30 mouse cellular contexts compared by ENCODE assay signal in the genomic region with DNA sequence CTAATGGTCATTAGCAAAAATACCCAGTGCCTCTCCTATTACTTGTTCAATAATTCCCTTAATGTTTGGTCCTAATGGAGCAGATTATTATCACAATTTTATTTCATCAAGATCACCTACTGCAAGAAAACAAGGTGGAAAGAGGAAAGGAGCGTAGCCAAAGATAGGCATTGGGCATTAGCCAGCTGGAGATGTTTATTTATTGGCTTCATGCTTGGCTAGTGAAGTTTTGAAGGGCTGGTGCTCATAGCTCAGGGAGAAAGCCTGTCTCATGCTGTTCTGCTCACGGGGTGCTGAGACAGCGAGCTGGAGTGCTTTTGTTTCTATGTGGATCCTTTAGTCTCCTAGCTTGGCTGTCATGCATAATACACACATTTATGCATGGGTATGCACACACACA.
DNase-seq lines count a peak whose midpoint lies in the region; ATAC-seq and TF ChIP-seq lines count a peak whose summit lies in the region.
"Had no signal": no experiment of that assay in that cellular context is flagged by ENCODE, and none has a peak within 500 bp of the region (broad histone marks: within the 10 kb centered on the region; RNA-seq: fewer than 3 reads in every experiment).

No protein-coding gene starts in this region.

- no peak overlapping the region for H3K9ac ChIP-seq in kidney, embryonic 16.5 days (replicated peaks; ENCODE audit: low read length)
- H3K9ac ChIP-seq: embryonic facial prominence, embryonic 13.5 days; hindbrain, embryonic 12.5 days; limb, embryonic 15.5 days; liver, embryonic 14.5 days; midbrain, embryonic 13.5 days had no signal

- no peak overlapping the region for H3K27ac ChIP-seq in kidney, embryonic 16.5 days (ENCODE audit: low read length)
- no peak overlapping the region for H3K27ac ChIP-seq in kidney, adult 2 months (ENCODE audit: insufficient read depth, low read depth, low read length)
- H3K27ac ChIP-seq: embryonic facial prominence, embryonic 13.5 days; hindbrain, embryonic 12.5 days; limb, embryonic 10.5 days; limb, embryonic 15.5 days; liver, embryonic 14.5 days; macrophage; midbrain, embryonic 13.5 days had no signal

- H3K36me3 ChIP-seq in kidney, embryonic 16.5 days (ENCODE audit: insufficient read depth, low read length): no peaks in the 10 kb centered on the region
- H3K36me3 ChIP-seq in kidney, adult 2 months (ENCODE audit: control insufficient read depth, insufficient read depth, low read length): no peaks in the 10 kb centered on the region
- H3K36me3 ChIP-seq: embryonic facial prominence, embryonic 13.5 days; hindbrain, embryonic 12.5 days; limb, embryonic 10.5 days; limb, embryonic 15.5 days; midbrain, embryonic 13.5 days had no signal

- no peak for DNase-seq in kidney, adult 2 months
- DNase-seq in cerebellum, adult 18-20 months: peak; percentile 25 to 29
- DNase-seq in cerebellum, adult 8-10 months: peak; percentile 20
- peak; percentile 36 to 47 for DNase-seq in cerebellum, postnatal 25 days
- DNase-seq in right cerebral cortex, postnatal 36 days (ENCODE audit: low spot score in 2 of 2): no peak
- no peak for DNase-seq in embryo, embryonic 10.5 days (ENCODE audit: low spot score)
- DNase-seq: adrenal gland, adult 2 months; adrenal gland, postnatal 36 days; B cell, adult 2 months; gastrocnemius, postnatal 14 days; heart, postnatal 36 days; kidney, postnatal 36 days; lung, adult 2 months; lung, postnatal 10 days; right cerebral cortex, postnatal 25 days; spleen, adult 18-20 months; thymus, adult 18-20 months; thymus, postnatal 25 days had no signal

- TF ChIP-seq CTCF in kidney, adult 2 months (conservative IDR thresholded peaks at IDR 0.05; ENCODE audit: insufficient read depth, insufficient read length, low read depth, low read length): no peak

- 36% methylated on average over 3 of the region's 3 CpGs for WGBS in kidney, embryonic 16.5 days
- 53% methylated on average over 3 of the region's 3 CpGs for WGBS in kidney, adult 2 months

- no peak overlapping the region for H3K4me3 ChIP-seq in kidney, embryonic 16.5 days (ENCODE audit: low read length)
- no peak overlapping the region for H3K4me3 ChIP-seq in kidney, adult 2 months (ENCODE audit: insufficient read depth, low read depth, low read length)
- H3K4me3 ChIP-seq: embryonic facial prominence, embryonic 13.5 days; hindbrain, embryonic 12.5 days; limb, embryonic 10.5 days; limb, embryonic 15.5 days; midbrain, embryonic 13.5 days had no signal

- peak; percentile 31; the same call in 1 of the 2 replicates for ATAC-seq in kidney, embryonic 16.5 days (ENCODE audit: low FRiP score, low TSS enrichment)
- ATAC-seq: activated CD4-positive, CD25-positive, alpha-beta regulatory T cell, adult 4 months; forebrain, embryonic 16.5 days; intestine, postnatal 0 days; midbrain, embryonic 13.5 days had no signal

- no peak for TF ChIP-seq POLR2A in kidney, adult 2 months (IDR thresholded peaks at IDR 0.05; ENCODE audit: low read depth, low read length)

- H3K27me3 ChIP-seq in kidney, embryonic 16.5 days (ENCODE audit: insufficient read depth, low read length): no peaks in the 10 kb centered on the region
- no peaks in the 10 kb centered on the region for H3K27me3 ChIP-seq in kidney, adult 2 months (replicated peaks; ENCODE audit: control insufficient read depth, insufficient read depth, low read length)
- H3K27me3 ChIP-seq: embryonic facial prominence, embryonic 13.5 days; hindbrain, embryonic 12.5 days; limb, embryonic 15.5 days; midbrain, embryonic 13.5 days had no signal

- no peak overlapping the region for H3K4me2 ChIP-seq in kidney, embryonic 16.5 days (replicated peaks; ENCODE audit: low read depth, low read length)
- H3K4me2 ChIP-seq: embryonic facial prominence, embryonic 13.5 days; heart, embryonic 11.5 days; hindbrain, embryonic 12.5 days; limb, embryonic 15.5 days; midbrain, embryonic 13.5 days had no signal

- no peaks in the 10 kb centered on the region for H3K4me1 ChIP-seq in kidney, embryonic 16.5 days (ENCODE audit: insufficient read depth, low read length)
- H3K4me1 ChIP-seq in kidney, adult 2 months (ENCODE audit: control insufficient read depth, insufficient read depth, low read length): no peaks in the 10 kb centered on the region
- H3K4me1 ChIP-seq: limb, embryonic 10.5 days; limb, embryonic 15.5 days had no signal

- H3K9me3 ChIP-seq in kidney, embryonic 16.5 days (ENCODE audit: low read length): no peaks in the 10 kb centered on the region
- H3K9me3 ChIP-seq: embryonic facial prominence, embryonic 13.5 days; hindbrain, embryonic 12.5 days; limb, embryonic 10.5 days; limb, embryonic 15.5 days; midbrain, embryonic 13.5 days had no signal

Comparison
In these comparisons a context has a peak if more than half of its experiments do, and no peak if none do; other contexts are left out.
1. DNase-seq: peak in cerebellum, adult 18-20 months (2 of 2), cerebellum, adult 8-10 months (single experiment) and cerebellum, postnatal 25 days (2 of 2); none in kidney, adult 2 months (single experiment), right cerebral cortex, postnatal 36 days (0 of 2) and embryo, embryonic 10.5 days (single experiment).